12 mouse cellular contexts compared by ENCODE assay signal in the genomic region with DNA sequence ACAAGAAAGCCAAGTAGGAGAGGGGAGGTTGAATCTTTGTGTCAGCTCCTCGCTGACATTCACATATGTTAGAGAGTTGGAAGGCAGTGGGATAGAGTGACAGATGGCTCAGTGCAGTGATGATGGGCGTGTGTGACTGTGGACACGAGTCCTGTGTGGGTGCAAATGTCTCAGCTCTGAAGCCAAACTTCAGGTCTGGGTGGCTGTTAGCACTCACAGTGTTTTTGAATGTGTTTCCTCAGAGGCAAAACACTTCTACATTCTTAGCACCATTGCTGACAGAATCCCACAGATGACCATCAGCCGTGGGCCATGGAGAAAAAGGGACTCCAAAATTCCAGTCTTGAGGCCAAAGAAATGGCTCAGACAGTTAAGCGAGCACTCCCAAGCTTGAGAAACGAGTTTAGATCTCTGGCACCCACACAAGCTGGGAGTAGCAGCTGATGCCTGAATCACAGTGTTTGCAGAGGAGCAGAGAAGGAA.
A peak's percentile ranks its signal among the peaks of the same experiment; 100 is the strongest.
DNase-seq lines count a peak whose midpoint lies in the region; ATAC-seq and TF ChIP-seq lines count a peak whose summit lies in the region.
"Had no signal": no experiment of that assay in that cellular context is flagged by ENCODE, and none has a peak within 500 bp of the region (broad histone marks: within the 10 kb centered on the region; RNA-seq: fewer than 3 reads in every experiment).

No protein-coding gene starts in this region.

- H3K4me2 ChIP-seq in kidney, embryonic 14.5 days (replicated peaks; ENCODE audit: low read depth, low read length) = no peak overlapping the region

- H3K4me1 ChIP-seq in cerebellum, adult 2 months (ENCODE audit: control insufficient read depth, insufficient read depth, low read length) = peaks cover 5% of the 10 kb centered on the region
- H3K4me1 ChIP-seq in kidney, embryonic 14.5 days (ENCODE audit: control insufficient read depth, insufficient read depth, low read length) = no peaks in the 10 kb centered on the region
- H3K4me1 ChIP-seq: megakaryocyte, embryonic 14.5 days had no signal

- H3K4me3 ChIP-seq in cerebellum, adult 2 months (replicated peaks; ENCODE audit: insufficient read depth, low read depth, low read length) = no peak overlapping the region
- no peak overlapping the region for H3K4me3 ChIP-seq in left cerebral cortex, adult 2 months
- no peak overlapping the region for H3K4me3 ChIP-seq in kidney, embryonic 14.5 days (ENCODE audit: low read length)
- H3K4me3 ChIP-seq: megakaryocyte, embryonic 14.5 days had no signal

- no peak for TF ChIP-seq POLR2A in cerebellum, adult 2 months (IDR thresholded peaks at IDR 0.05; ENCODE audit: borderline replicate concordance, insufficient read depth, low read length)

- peak overlapping the region; percentile 25; the same call in 1 of the 2 replicates for H3K27ac ChIP-seq in cerebellum, adult 2 months (ENCODE audit: insufficient read depth, low read length)
- peak overlapping the region; percentile 47 for H3K27ac ChIP-seq in left cerebral cortex, adult 2 months
- no peak overlapping the region for H3K27ac ChIP-seq in kidney, embryonic 14.5 days (ENCODE audit: low read depth, low read length)

- peak in 1 of 2 experiments; percentile 33 for DNase-seq in cerebellum, adult 2 months
- no peak for DNase-seq in cerebellum, adult 9-11 months
- DNase-seq in heart, postnatal 4 days = peak; percentile 8
- DNase-seq in heart, postnatal 25 days (ENCODE audit: low spot score) = no peak
- peak; percentile 88 for DNase-seq in brain, adult 2 months (ENCODE audit: low read depth, low spot score)
- peak; percentile 42 to 60 for DNase-seq in left cerebral cortex, adult 2 months (ENCODE audit: extremely low spot score in 1 of 2, low spot score in 2 of 2)
- DNase-seq in spleen, postnatal 4 days (ENCODE audit: low spot score in 2 of 2) = no peak
- DNase-seq: adrenal gland, adult 2 months; gastrocnemius, postnatal 25 days had no signal

- TF ChIP-seq CTCF in cerebellum, adult 2 months (IDR thresholded peaks at IDR 0.05; ENCODE audit: borderline replicate concordance, insufficient read depth, low read depth, low read length) = no peak
- no peak for TF ChIP-seq CTCF in left cerebral cortex, adult 2 months (IDR thresholded peaks at IDR 0.05)

- intact Hi-C loops in heart, postnatal 25 days (cut with DNase I) = no loop called here
- intact Hi-C loops in left cerebral cortex, adult 2 months (cut with DNase I) = loop anchor here (1.0 kb wide), 1 partner anchor 22 kb away; no protein-coding TSS in a partner anchor

- H3K36me3 ChIP-seq in kidney, embryonic 14.5 days (ENCODE audit: control insufficient read depth, insufficient read depth, low read length) = no peaks in the 10 kb centered on the region

- 29% methylated on average over 6 of the region's 6 CpGs for whole genome bisulfite sequencing in cerebellum, adult 2 months
- WGBS in kidney, embryonic 14.5 days = 63% methylated on average over 6 of the region's 6 CpGs

- H3K9ac ChIP-seq in kidney, embryonic 14.5 days (ENCODE audit: low read depth, low read length) = no peak overlapping the region

- H3K27me3 ChIP-seq in cerebellum, adult 2 months (ENCODE audit: control insufficient read depth, insufficient read depth, low read length) = no peaks in the 10 kb centered on the region
- H3K27me3 ChIP-seq in kidney, embryonic 14.5 days (ENCODE audit: control insufficient read depth, insufficient read depth, low read length) = no peaks in the 10 kb centered on the region
- H3K27me3 ChIP-seq: megakaryocyte, embryonic 14.5 days had no signal

- H3K9me3 ChIP-seq in kidney, embryonic 14.5 days (ENCODE audit: control insufficient read depth, low read length) = no peaks in the 10 kb centered on the region
- H3K9me3 ChIP-seq: megakaryocyte, embryonic 14.5 days had no signal

- no peak for ATAC-seq in kidney, embryonic 14.5 days (ENCODE audit: low FRiP score, low TSS enrichment)
- ATAC-seq: intestine, postnatal 0 days had no signal

Comparison
In these comparisons a context has a peak if more than half of its experiments do, and no peak if none do; other contexts are left out.
1. DNase-seq: peak in heart, postnatal 4 days (single experiment), brain, adult 2 months (single experiment) and left cerebral cortex, adult 2 months (2 of 2); none in cerebellum, adult 9-11 months (single experiment), heart, postnatal 25 days (single experiment) and spleen, postnatal 4 days (0 of 2).